Mouse (Mus musculus) cortical plate, adult 2 months (tissue): ENCODE data around the gene Adamtsl5.

Experiments used
- CTCF ChIP-seq: fragments of 200-500 bp; IDR thresholded peaks from 2 replicates; pipeline ENCODE4 v1.5.1; 2011; ENCODE audit warnings: mild to moderate bottlenecking, control low read depth, low read length; ENCODE audit not compliant: insufficient read depth; ENCODE audit errors: extremely low read depth
- POLR2A ChIP-seq: fragments of 200-500 bp; IDR thresholded peaks from 2 replicates; pipeline ENCODE4 v1.6.1; 2011; ENCODE audit warnings: mild to moderate bottlenecking, low read length, control low read depth; ENCODE audit not compliant: insufficient read depth; ENCODE audit errors: extremely low read depth

DNA sequence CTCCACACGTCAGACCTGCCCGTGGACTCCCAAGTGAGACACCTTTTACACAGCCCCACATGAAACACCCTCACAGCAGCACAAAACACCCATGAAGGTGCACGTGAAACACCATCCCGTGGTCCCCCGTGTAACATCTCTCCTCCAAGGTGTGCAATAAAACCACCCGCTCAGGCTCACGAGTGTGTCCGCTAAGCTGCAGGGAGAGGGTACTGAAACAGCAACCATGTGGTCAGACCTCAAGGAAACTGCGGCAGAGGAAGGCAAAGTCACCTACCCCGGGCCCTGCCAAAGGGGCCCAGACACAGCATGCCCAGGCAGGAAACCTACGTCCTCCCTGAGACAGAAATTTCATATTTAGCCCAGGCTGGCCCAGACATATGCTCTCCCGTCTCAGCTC is 11.9 kb downstream of the Adamtsl5 start:
- TF ChIP-seq POLR2A (no peak), CTCF (no peak)
